Mouse (Mus musculus) G1E (cell line): ENCODE results near the gene Prrx2. TPM values are rescaled to one million over a fixed set of nuclear protein-coding genes. Genes with fewer than 3 reads are reported as not detected.

ENCODE experiments used
- ATAC-seq: 2 replicates; pipeline ENCODE4 v1.8.0; 2016; ENCODE audit warnings: mild to moderate bottlenecking; ENCODE audit not compliant: insufficient number of reproducible peaks, poor library complexity, low FRiP score, severe bottlenecking; ENCODE audit errors: extremely low read depth
- DNase-seq: peaks from one replicate; pipeline ENCODE4 v3.0.0; 2012; ENCODE audit warnings: low spot score
- H3K27me3 ChIP-seq: 2 replicates; pipeline ENCODE4 v1.6.1; 2012; ENCODE audit warnings: mild to moderate bottlenecking, low read length, inconsistent platforms; ENCODE audit not compliant: insufficient read depth
- H3K36me3 ChIP-seq: replicated peaks from 2 replicates; pipeline ENCODE3; 2012; ENCODE audit warnings: mild to moderate bottlenecking, inconsistent platforms
- H3K4me1 ChIP-seq: 2 replicates; pipeline ENCODE4 v1.6.1; 2012; ENCODE audit warnings: low read depth, low read length, inconsistent platforms, mixed read lengths; ENCODE audit not compliant: insufficient read depth
- H3K4me3 ChIP-seq: 2 replicates; pipeline ENCODE4 v1.5.1; 2012; ENCODE audit warnings: low read depth, mild to moderate bottlenecking, inconsistent platforms, low read length, moderate library complexity, mixed read lengths
- H3K9me3 ChIP-seq: replicated peaks from 2 replicates; pipeline ENCODE4 v1.6.1; 2012; ENCODE audit warnings: inconsistent platforms
- CTCF ChIP-seq: IDR thresholded peaks from 2 replicates; pipeline ENCODE4 v1.5.1; 2012; ENCODE audit warnings: low read depth, low read length, inconsistent platforms, mixed read lengths
- GATA1 ChIP-seq: IDR thresholded peaks from 2 replicates; pipeline ENCODE4 v1.6.1; 2012; ENCODE audit warnings: borderline replicate concordance, low read length, inconsistent platforms, mixed read lengths
- GATA2 ChIP-seq: IDR thresholded peaks from 2 replicates; pipeline ENCODE4 v1.6.1; 2012; ENCODE audit warnings: low read depth, low read length, inconsistent platforms, borderline replicate concordance
- POLR2AphosphoS5 ChIP-seq: IDR thresholded peaks from 2 replicates; pipeline ENCODE4 v1.6.1; 2012; ENCODE audit warnings: low read depth, low read length, inconsistent platforms; ENCODE audit not compliant: insufficient replicate concordance
- TAL1 ChIP-seq: conservative IDR thresholded peaks from 2 replicates; pipeline ENCODE4 v1.6.1; 2012; ENCODE audit warnings: low read depth, low read length, inconsistent platforms, mixed read lengths
- polyA plus RNA-seq: library from polyadenylated mRNA; stranded (reverse); fragments of >175 nt; gene quantifications from 2 replicates; pipeline ENCODE4 v1.2.3, GENCODE M21; 2012
- total RNA-seq, 2 experiments: library from RNA; stranded (forward) in 1 of 2; stranded (reverse) in 1 of 2; fragments of 200-1000 nt in 1 of 2; fragments of >200 nt in 1 of 2; fragmentation: Nextera tagmentation in 1 of 2; gene quantifications; 2 replicates each; pipeline ENCODE4 v1.2.3; 2014 to 2017

Prrx2 gene
- total and polyA plus RNA-seq, 3 experiments = not detected

- H3K9me3 ChIP-seq = no peaks in the 10 kb centered on the region
- H3K27me3 ChIP-seq = peaks cover 32% of the 10 kb centered on the region
- peaks cover 9% of the 10 kb centered on the region for H3K4me1 ChIP-seq
- H3K4me3 ChIP-seq = no peak overlapping the region
- no peaks in the 10 kb centered on the region for H3K36me3 ChIP-seq
- TF ChIP-seq GATA2 (no peak), GATA1 (no peak), POLR2AphosphoS5 (no peak), TAL1 (no peak), CTCF (no peak)
- DNase-seq = no peak
- no peak for ATAC-seq
Observed at GRCm38 (mm10) chr2:30893399-30893798, 58.6 kb downstream of the Prrx2 start.

GRCm38 (mm10) chr2:30893946-30894345 lies 59.2 kb downstream of the Prrx2 start:
- H3K4me1 ChIP-seq = peaks cover 9% of the 10 kb centered on the region
- H3K27me3 ChIP-seq = peaks cover 29% of the 10 kb centered on the region
- no peaks in the 10 kb centered on the region for H3K36me3 ChIP-seq
- TF ChIP-seq TAL1 = no peak
- no peak for TF ChIP-seq CTCF
- TF ChIP-seq POLR2AphosphoS5 = no peak
- TF ChIP-seq GATA2 = no peak
- TF ChIP-seq GATA1 = no peak
- no peak overlapping the region for H3K4me3 ChIP-seq
- ATAC-seq (no peak), DNase-seq (no peak)
- H3K9me3 ChIP-seq = no peaks in the 10 kb centered on the region

GRCm38 (mm10) chr2:30897291-30897690 lies 62.5 kb downstream of the Prrx2 start:
- H3K4me3 ChIP-seq = no peak overlapping the region
- no peak for TF ChIP-seq GATA1
- TF ChIP-seq TAL1 = no peak
- TF ChIP-seq POLR2AphosphoS5 = no peak
- no peak for TF ChIP-seq CTCF
- TF ChIP-seq GATA2 = no peak
- DNase-seq (no peak), ATAC-seq (no peak)
- H3K36me3 ChIP-seq = no peaks in the 10 kb centered on the region
- H3K27me3 ChIP-seq = peaks cover 25% of the 10 kb centered on the region
- no peaks in the 10 kb centered on the region for H3K9me3 ChIP-seq
- H3K4me1 ChIP-seq = peaks cover 9% of the 10 kb centered on the region

- Histone ChIP-seq H3K4me1 (peaks cover 9% of the 10 kb centered on the region), H3K27me3 (peaks cover 26% of the 10 kb centered on the region), H3K9me3 (no peaks in the 10 kb centered on the region), H3K4me3 (no peak overlapping the region), H3K36me3 (no peaks in the 10 kb centered on the region)
- ATAC-seq (no peak), DNase-seq (no peak)
- TF ChIP-seq GATA2 (no peak), CTCF (no peak), GATA1 (no peak), POLR2AphosphoS5 (no peak), TAL1 (no peak)
Observed at GRCm38 (mm10) chr2:30899397-30900069, 64.8 kb downstream of the Prrx2 start.

GRCm38 (mm10) chr2:30901646-30902160 lies 66.9 kb downstream of the Prrx2 start:
- H3K9me3 ChIP-seq = no peaks in the 10 kb centered on the region
- no peak overlapping the region for H3K4me3 ChIP-seq
- H3K27me3 ChIP-seq = peaks cover 26% of the 10 kb centered on the region
- no peaks in the 10 kb centered on the region for H3K36me3 ChIP-seq
- TF ChIP-seq POLR2AphosphoS5 = no peak
- no peak for TF ChIP-seq CTCF
- TF ChIP-seq GATA2 = no peak
- DNase-seq (no peak), ATAC-seq (no peak)
- H3K4me1 ChIP-seq = peaks cover 8% of the 10 kb centered on the region

- Histone ChIP-seq H3K4me3 (no peak overlapping the region), H3K36me3 (no peaks in the 10 kb centered on the region), H3K27me3 (peaks cover 24% of the 10 kb centered on the region), H3K4me1 (peaks cover 3% of the 10 kb centered on the region), H3K9me3 (no peaks in the 10 kb centered on the region)
- TF ChIP-seq CTCF = no peak
- DNase-seq (no peak), ATAC-seq (no peak)
Observed at GRCm38 (mm10) chr2:30902256-30902655, 67.5 kb downstream of the Prrx2 start.
